ENCODE assay signal across 24 mouse cellular contexts in the genomic region with DNA sequence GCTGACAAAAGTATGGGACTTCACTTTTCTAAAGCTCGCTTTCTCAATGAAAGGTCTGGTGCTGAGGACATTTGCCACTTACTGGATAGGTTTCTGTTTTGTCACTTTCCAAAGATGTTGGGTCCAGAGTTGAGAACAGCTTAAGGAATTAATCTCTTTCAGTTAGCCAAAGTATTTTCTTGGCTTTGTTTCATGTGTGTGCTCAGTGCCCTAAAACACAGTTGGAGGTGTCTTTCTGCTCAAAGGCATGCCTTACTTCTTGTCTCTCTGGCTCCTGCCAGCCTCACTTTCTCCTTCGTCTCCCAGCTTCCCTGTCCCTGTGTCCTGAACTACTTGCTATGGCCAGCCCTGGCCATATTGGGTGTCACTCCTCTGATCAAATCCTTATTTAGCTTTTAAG. TPM values are rescaled to one million over a fixed set of nuclear protein-coding genes. Genes with fewer than 3 reads are reported as not detected.
"Had no signal": no experiment of that assay in that cellular context is flagged by ENCODE, and none has a peak within 500 bp of the region (broad histone marks: within the 10 kb centered on the region; RNA-seq: fewer than 3 reads in every experiment).

No protein-coding gene starts in this region.

- DNase-seq: gastrocnemius, adult 2 months; gastrocnemius, postnatal 10 days; gastrocnemius, postnatal 25 days; heart, postnatal 10 days; heart, postnatal 4 days; kidney, adult 18-20 months; kidney, adult 8-10 months; kidney, postnatal 10 days; kidney, postnatal 36 days; layer of hippocampus, adult 9-11 months; layer of hippocampus, postnatal 36 days; left cerebral cortex, postnatal 4 days had no signal

- H3K27me3 ChIP-seq: heart, embryonic 12.5 days; hindbrain, embryonic 12.5 days; intestine, embryonic 15.5 days; limb, embryonic 13.5 days; limb, embryonic 15.5 days; liver, embryonic 12.5 days had no signal

- H3K4me2 ChIP-seq: heart, embryonic 12.5 days; hindbrain, embryonic 12.5 days; hindbrain, embryonic 14.5 days; intestine, embryonic 15.5 days; limb, embryonic 13.5 days; limb, embryonic 15.5 days; liver, embryonic 12.5 days had no signal

- H3K4me1 ChIP-seq: hindbrain, embryonic 10.5 days; hindbrain, embryonic 12.5 days; intestine, embryonic 15.5 days; limb, embryonic 13.5 days; limb, embryonic 15.5 days had no signal

- H3K9me3 ChIP-seq: heart, embryonic 10.5 days; heart, embryonic 12.5 days; hindbrain, embryonic 10.5 days; hindbrain, embryonic 12.5 days; intestine, embryonic 15.5 days; limb, embryonic 13.5 days; limb, embryonic 15.5 days; liver, embryonic 12.5 days had no signal

- H3K4me3 ChIP-seq: gastrocnemius, adult 2 months; heart, embryonic 10.5 days; heart, embryonic 12.5 days; hindbrain, embryonic 10.5 days; hindbrain, embryonic 12.5 days; intestine, embryonic 15.5 days; limb, embryonic 13.5 days; limb, embryonic 15.5 days; liver, embryonic 12.5 days had no signal

- H3K27ac ChIP-seq: gastrocnemius, adult 2 months; heart, embryonic 10.5 days; hindbrain, embryonic 10.5 days; hindbrain, embryonic 12.5 days; hindbrain, embryonic 14.5 days; intestine, embryonic 15.5 days; limb, embryonic 13.5 days; limb, embryonic 15.5 days; liver, embryonic 12.5 days had no signal

- H3K9ac ChIP-seq: heart, embryonic 12.5 days; hindbrain, embryonic 12.5 days; hindbrain, embryonic 14.5 days; intestine, embryonic 15.5 days; limb, embryonic 13.5 days; limb, embryonic 15.5 days; liver, embryonic 12.5 days had no signal

- H3K36me3 ChIP-seq: intestine, embryonic 15.5 days had no signal

RNA-seq across cellular contexts. Expression of a gene that starts 20.2 kb away (rescaled TPM):
- total RNA-seq: gastrocnemius, adult 2 months; gastrocnemius, postnatal 10 days; gastrocnemius, postnatal 25 days; heart, adult 8-10 months; liver, adult 2 months had no signal
- polyA plus RNA-seq: heart, embryonic 14.5 days; liver, adult 2 months; liver, embryonic 12.5 days had no signal
